Mouse (Mus musculus): ENCODE measurements at regions not wholly inside any gene's neighbourhood (a gene's known extent, or its start where the extent isn't known, plus 50 kb on each side); places are given as distances from the start of the nearest gene placed in this dataset.

GRCm38 (mm10) chr3:109273074-109273801, 67.2 kb upstream of the Vav3 start:
- Histone ChIP-seq H3K9ac (ENCODE audit: insufficient read depth, low read depth) (no peak overlapping the region), H3K9me3 (replicated peaks; ENCODE audit: low read length) (no peaks in the 10 kb centered on the region), H3K27me3 (replicated peaks) (no peaks in the 10 kb centered on the region), H3K4me2 (ENCODE audit: insufficient read depth, low read depth, poor library complexity, severe bottlenecking) (no peak overlapping the region), H3K36me3 (replicated peaks in 1 of 2; ENCODE audit: control insufficient read depth in 1 of 2, insufficient read depth in 1 of 2, low read length in 1 of 2) (no peaks in the 10 kb centered on the region), H3K4me1 (ENCODE audit: control insufficient read depth in 1 of 2, insufficient read depth in 2 of 2) (peaks cover 0 to 7% of the 10 kb centered on the region in 2 experiments; a peak in 1 of 4 replicates), H3K4me3 (replicated peaks in 1 of 3; ENCODE audit: low read depth in 2 of 3, low read length in 2 of 3, poor library complexity in 1 of 3) (no peak overlapping the region), H3K79me2 (replicated peaks; ENCODE audit: control insufficient read depth, extremely low read depth, insufficient read depth, poor library complexity, severe bottlenecking) (no peaks in the 10 kb centered on the region), H3K27ac (ENCODE audit: insufficient read depth, low read depth) (no peak overlapping the region)
- in situ Hi-C loops (cut with MboI; ENCODE audit: low pct_ligation_motif_present, low pct_unique_long_range_greater_than_20kb, low sequenced_read_pairs) (no loop called here), dilution Hi-C loops (cut with MboI; ENCODE audit: extremely low pct_ligation_motif_present, extremely low pct_unique_long_range_greater_than_20kb, low sequenced_read_pairs) (no loop called here)
- DNase-seq (ENCODE audit: extremely low read depth), result no peak
- TF ChIP-seq ZKSCAN1 (IDR thresholded peaks at IDR 0.05; ENCODE audit: borderline replicate concordance, low read depth, low read length) (no peak), CHD2 (IDR thresholded peaks at IDR 0.05; ENCODE audit: low read length) (no peak), TBP (conservative IDR thresholded peaks at IDR 0.05; ENCODE audit: low read depth, low read length) (no peak), ELF1 (IDR thresholded peaks at IDR 0.05; ENCODE audit: low read depth, low read length) (no peak)

GRCm38 (mm10) chr3:109273802-109274155, 66.7 kb upstream of the Vav3 start:
- no peaks in the 10 kb centered on the region for H3K27me3 ChIP-seq (replicated peaks)
- dilution Hi-C loops (cut with MboI; ENCODE audit: extremely low pct_ligation_motif_present, extremely low pct_unique_long_range_greater_than_20kb, low sequenced_read_pairs) (no loop called here), in situ Hi-C loops (cut with MboI; ENCODE audit: low pct_ligation_motif_present, low pct_unique_long_range_greater_than_20kb, low sequenced_read_pairs) (no loop called here)
- H3K4me1 ChIP-seq (ENCODE audit: control insufficient read depth in 1 of 2, insufficient read depth in 2 of 2), result peaks cover 0 to 7% of the 10 kb centered on the region in 2 experiments; a peak in 1 of 4 replicates
- H3K27ac ChIP-seq (ENCODE audit: insufficient read depth, low read depth), result no peak overlapping the region
- no peak overlapping the region for H3K4me2 ChIP-seq (ENCODE audit: insufficient read depth, low read depth, poor library complexity, severe bottlenecking)
- TF ChIP-seq MEF2A (IDR thresholded peaks at IDR 0.05; ENCODE audit: borderline replicate concordance, low read depth, low read length) (no peak), MAZ (IDR thresholded peaks at IDR 0.05; ENCODE audit: low read depth, low read length) (no peak), HCFC1 (IDR thresholded peaks at IDR 0.05; ENCODE audit: low read depth, low read length) (no peak), ZC3H11A (IDR thresholded peaks at IDR 0.05; ENCODE audit: low read depth, low read length) (no peak), MYC (IDR thresholded peaks at IDR 0.05; ENCODE audit: low read depth, low read length) (no peak), POLR2A (IDR thresholded peaks at IDR 0.05; ENCODE audit: low read depth, low read length) (no peak), E2F4 (IDR thresholded peaks at IDR 0.05; ENCODE audit: insufficient replicate concordance, low read depth, low read length) (no peak), POLR2AphosphoS2 (IDR thresholded peaks at IDR 0.05; ENCODE audit: low read depth, low read length) (no peak), JUND (conservative IDR thresholded peaks at IDR 0.05; ENCODE audit: low read depth, low read length) (no peak), SMC3 (IDR thresholded peaks at IDR 0.05; ENCODE audit: low read depth, low read length) (no peak), CHD2 (IDR thresholded peaks at IDR 0.05; ENCODE audit: low read length) (no peak), RCOR1 (conservative IDR thresholded peaks at IDR 0.05; ENCODE audit: low read depth, low read length) (no peak), TBP (conservative IDR thresholded peaks at IDR 0.05; ENCODE audit: low read depth, low read length) (no peak), USF1 (IDR thresholded peaks at IDR 0.05; ENCODE audit: low read depth, low read length) (no peak), MXI1 (IDR thresholded peaks at IDR 0.05; ENCODE audit: low read depth, low read length) (no peak), IRF4 (IDR thresholded peaks at IDR 0.05; ENCODE audit: low read depth, low read length) (no peak), GABPA (IDR thresholded peaks at IDR 0.05; ENCODE audit: insufficient replicate concordance, low read depth, low read length) (no peak), CHD1 (IDR thresholded peaks at IDR 0.05; ENCODE audit: low read depth, low read length) (no peak), TCF12 (IDR thresholded peaks at IDR 0.05; ENCODE audit: low read depth, low read length) (no peak), ZMIZ1 (IDR thresholded peaks at IDR 0.05; ENCODE audit: low read depth, low read length) (no peak)
- H3K79me2 ChIP-seq (replicated peaks; ENCODE audit: control insufficient read depth, extremely low read depth, insufficient read depth, poor library complexity, severe bottlenecking), result no peaks in the 10 kb centered on the region
- no peak for DNase-seq (ENCODE audit: extremely low read depth)
- H3K36me3 ChIP-seq (replicated peaks in 1 of 2; ENCODE audit: control insufficient read depth in 1 of 2, insufficient read depth in 1 of 2, low read length in 1 of 2), result no peaks in the 10 kb centered on the region
- H3K9ac ChIP-seq (ENCODE audit: insufficient read depth, low read depth), result no peak overlapping the region
- no peak overlapping the region for H3K4me3 ChIP-seq (replicated peaks in 1 of 3; ENCODE audit: low read depth in 2 of 3, low read length in 2 of 3, poor library complexity in 1 of 3)
- no peaks in the 10 kb centered on the region for H3K9me3 ChIP-seq (replicated peaks; ENCODE audit: low read length)
